Mouse (Mus musculus): Measurements from ENCODE around the gene Gps2. TPM values are rescaled to one million over a fixed set of nuclear protein-coding genes. Genes with fewer than 3 reads are reported as not detected.
"Not testable (repeated sequence)": the region's sequence is repeated elsewhere in the genome, so short reads cannot be mapped to it uniquely, and the experiment has no call there.

Gps2 gene
- polyA plus RNA-seq, 1 experiment from 2014 or later = 62.9 TPM

GRCm38 (mm10) chr11:69927501-69927900 lies 13.8 kb downstream of the Gps2 start:
- DNase-seq (ENCODE audit: low spot score) (no peak), ATAC-seq (no peak)
- H3K27ac ChIP-seq (ENCODE audit: low read depth, low read length) = no peak overlapping the region
- H3K4me2 ChIP-seq (ENCODE audit: low read length) = no peak overlapping the region
- 96% methylated on average over 2 of the region's 2 CpGs for WGBS
- H3K9ac ChIP-seq (ENCODE audit: low read length) = no peak overlapping the region
- H3K4me1 ChIP-seq (ENCODE audit: control insufficient read depth, insufficient read depth, low read length) = no peaks in the 10 kb centered on the region
- no peaks in the 10 kb centered on the region for H3K9me3 ChIP-seq (replicated peaks; ENCODE audit: control insufficient read depth, low read length)
- H3K4me3 ChIP-seq (ENCODE audit: low read depth, low read length) = no peak overlapping the region
- H3K36me3 ChIP-seq (ENCODE audit: control insufficient read depth, insufficient read depth, low read length) = no peaks in the 10 kb centered on the region
- H3K27me3 ChIP-seq (replicated peaks; ENCODE audit: control insufficient read depth, insufficient read depth, low read length) = no peaks in the 10 kb centered on the region

- Histone ChIP-seq H3K4me2 (ENCODE audit: low read length) (no peak overlapping the region), H3K9ac (ENCODE audit: low read length) (no peak overlapping the region), H3K9me3 (replicated peaks; ENCODE audit: control insufficient read depth, low read length) (no peaks in the 10 kb centered on the region), H3K4me1 (ENCODE audit: control insufficient read depth, insufficient read depth, low read length) (no peaks in the 10 kb centered on the region), H3K4me3 (ENCODE audit: low read depth, low read length) (no peak overlapping the region), H3K27ac (ENCODE audit: low read depth, low read length) (no peak overlapping the region), H3K36me3 (ENCODE audit: control insufficient read depth, insufficient read depth, low read length) (no peaks in the 10 kb centered on the region), H3K27me3 (replicated peaks; ENCODE audit: control insufficient read depth, insufficient read depth, low read length) (no peaks in the 10 kb centered on the region)
- 85% methylated on average over 4 of the region's 4 CpGs for WGBS
- ATAC-seq (no peak), DNase-seq (ENCODE audit: low spot score) (no peak)
These were observed 16.0 kb downstream of the Gps2 start for GRCm38 (mm10) chr11:69929712-69930111.

GRCm38 (mm10) chr11:69930176-69930575 lies 16.5 kb downstream of the Gps2 start:
- not testable (repeated sequence) for H3K9ac ChIP-seq (ENCODE audit: low read length); ATAC-seq; H3K4me1 ChIP-seq (ENCODE audit: control insufficient read depth, insufficient read depth, low read length); H3K4me2 ChIP-seq (ENCODE audit: low read length); H3K4me3 ChIP-seq (ENCODE audit: low read depth, low read length); H3K27ac ChIP-seq (ENCODE audit: low read depth, low read length); H3K27me3 ChIP-seq (replicated peaks; ENCODE audit: control insufficient read depth, insufficient read depth, low read length); H3K36me3 ChIP-seq (ENCODE audit: control insufficient read depth, insufficient read depth, low read length); DNase-seq (ENCODE audit: low spot score); H3K9me3 ChIP-seq (replicated peaks; ENCODE audit: control insufficient read depth, low read length)
- WGBS = 87% methylated on average over 8 of the region's 8 CpGs

DNA sequence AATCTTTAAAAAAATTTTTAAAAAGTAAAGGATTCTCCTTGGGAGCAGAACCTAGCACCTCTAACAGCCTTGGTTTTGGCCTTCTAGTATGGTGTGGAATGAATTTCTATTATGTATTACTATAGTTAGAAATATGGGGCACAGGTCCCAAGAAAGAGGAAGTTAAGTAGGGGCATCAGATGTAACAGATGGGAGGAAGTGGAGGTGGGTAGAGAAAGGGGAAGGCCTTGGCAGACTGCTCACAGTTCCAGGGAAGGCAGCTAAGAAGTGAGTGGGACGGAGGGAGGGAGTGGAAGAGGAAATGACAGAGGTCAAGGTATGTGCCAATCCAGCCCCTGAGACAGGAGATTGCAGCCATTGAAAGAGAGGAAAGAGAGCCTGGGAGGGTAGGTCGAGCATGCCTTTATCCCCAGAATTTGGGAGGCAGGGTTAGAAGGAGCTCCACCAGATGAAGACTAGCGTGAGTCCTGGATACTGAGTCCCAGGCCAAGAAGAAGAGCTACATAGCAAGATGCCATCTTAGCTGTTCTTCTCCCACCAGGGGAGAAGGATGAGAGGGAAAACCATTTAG lies 17.4 kb downstream of the Gps2 start:
- H3K27ac ChIP-seq (ENCODE audit: low read depth, low read length) = no peak overlapping the region
- no peak overlapping the region for H3K9ac ChIP-seq (ENCODE audit: low read length)
- DNase-seq (ENCODE audit: low spot score) (no peak), ATAC-seq (no peak)
- no peak overlapping the region for H3K4me3 ChIP-seq (ENCODE audit: low read depth, low read length)
- no peaks in the 10 kb centered on the region for H3K36me3 ChIP-seq (ENCODE audit: control insufficient read depth, insufficient read depth, low read length)
- no peaks in the 10 kb centered on the region for H3K27me3 ChIP-seq (replicated peaks; ENCODE audit: control insufficient read depth, insufficient read depth, low read length)
- H3K4me1 ChIP-seq (ENCODE audit: control insufficient read depth, insufficient read depth, low read length) = peaks cover 3% of the 10 kb centered on the region; the same call in 1 of the 2 replicates
- no peak overlapping the region for H3K4me2 ChIP-seq (ENCODE audit: low read length)
- H3K9me3 ChIP-seq (replicated peaks; ENCODE audit: control insufficient read depth, low read length) = no peaks in the 10 kb centered on the region
- WGBS = 68% methylated on average over 3 of the region's 3 CpGs

GRCm38 (mm10) chr11:69931769-69932168 lies 18.1 kb downstream of the Gps2 start:
- H3K4me3 ChIP-seq (ENCODE audit: low read depth, low read length) = no peak overlapping the region
- no peaks in the 10 kb centered on the region; the same call in 1 of the 2 replicates for H3K27me3 ChIP-seq (replicated peaks; ENCODE audit: control insufficient read depth, insufficient read depth, low read length)
- H3K4me1 ChIP-seq (ENCODE audit: control insufficient read depth, insufficient read depth, low read length) = peaks cover 5% of the 10 kb centered on the region; the same call in 1 of the 2 replicates
- H3K27ac ChIP-seq (ENCODE audit: low read depth, low read length) = no peak overlapping the region
- no peak overlapping the region for H3K4me2 ChIP-seq (ENCODE audit: low read length)
- 78% methylated on average over 8 of the region's 8 CpGs for WGBS
- ATAC-seq (no peak), DNase-seq (ENCODE audit: low spot score) (no peak)
- H3K9me3 ChIP-seq (replicated peaks; ENCODE audit: control insufficient read depth, low read length) = no peaks in the 10 kb centered on the region
- no peaks in the 10 kb centered on the region for H3K36me3 ChIP-seq (ENCODE audit: control insufficient read depth, insufficient read depth, low read length)
- no peak overlapping the region for H3K9ac ChIP-seq (ENCODE audit: low read length)

DNA sequence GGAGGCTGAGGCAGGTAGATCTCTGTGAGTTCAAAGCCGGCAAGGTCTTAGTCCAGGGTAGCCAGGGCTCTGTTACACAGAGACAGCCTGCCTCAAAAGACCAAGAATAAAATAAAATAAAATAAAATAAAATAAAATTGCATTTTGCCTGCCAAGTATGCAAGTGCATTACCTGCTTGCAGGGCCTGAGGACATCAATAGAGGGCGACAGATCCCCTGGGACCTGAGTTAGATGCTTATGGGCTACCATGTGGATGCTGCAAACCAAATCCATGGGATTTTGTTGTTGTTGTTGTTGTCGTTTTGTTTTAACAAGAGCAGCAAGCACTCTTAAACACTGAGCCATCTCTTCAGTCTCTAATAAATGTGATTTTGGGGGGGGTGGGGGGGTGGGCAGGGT lies 18.6 kb downstream of the Gps2 start:
- H3K36me3 ChIP-seq (ENCODE audit: control insufficient read depth, insufficient read depth, low read length) = no peaks in the 10 kb centered on the region
- no peak overlapping the region for H3K4me2 ChIP-seq (ENCODE audit: low read length)
- DNase-seq (ENCODE audit: low spot score) = no peak
- peaks cover under 1% of the 10 kb centered on the region; the same call in 1 of the 2 replicates for H3K27me3 ChIP-seq (replicated peaks; ENCODE audit: control insufficient read depth, insufficient read depth, low read length)
- no peak overlapping the region for H3K4me3 ChIP-seq (ENCODE audit: low read depth, low read length)
- H3K27ac ChIP-seq (ENCODE audit: low read depth, low read length) = no peak overlapping the region
- no peaks in the 10 kb centered on the region for H3K9me3 ChIP-seq (replicated peaks; ENCODE audit: control insufficient read depth, low read length)
- H3K4me1 ChIP-seq (ENCODE audit: control insufficient read depth, insufficient read depth, low read length) = peaks cover 5% of the 10 kb centered on the region; the same call in 1 of the 2 replicates
- ATAC-seq = no peak
- 31% methylated on average over 3 of the region's 3 CpGs for WGBS
- no peak overlapping the region for H3K9ac ChIP-seq (ENCODE audit: low read length)

- Histone ChIP-seq H3K4me2 (ENCODE audit: low read length) (no peak overlapping the region), H3K9me3 (replicated peaks; ENCODE audit: control insufficient read depth, low read length) (no peaks in the 10 kb centered on the region), H3K4me1 (ENCODE audit: control insufficient read depth, insufficient read depth, low read length) (peaks cover 5% of the 10 kb centered on the region; the same call in 1 of the 2 replicates), H3K27ac (ENCODE audit: low read depth, low read length) (no peak overlapping the region), H3K9ac (ENCODE audit: low read length) (no peak overlapping the region), H3K36me3 (ENCODE audit: control insufficient read depth, insufficient read depth, low read length) (no peaks in the 10 kb centered on the region), H3K4me3 (ENCODE audit: low read depth, low read length) (no peak overlapping the region), H3K27me3 (replicated peaks; ENCODE audit: control insufficient read depth, insufficient read depth, low read length) (peaks cover 7% of the 10 kb centered on the region; the same call in 1 of the 2 replicates)
- WGBS = 82% methylated on average over 4 of the region's 4 CpGs
- ATAC-seq (no peak), DNase-seq (ENCODE audit: low spot score) (no peak)
These were observed 19.4 kb downstream of the Gps2 start for GRCm38 (mm10) chr11:69933066-69933465.

DNA sequence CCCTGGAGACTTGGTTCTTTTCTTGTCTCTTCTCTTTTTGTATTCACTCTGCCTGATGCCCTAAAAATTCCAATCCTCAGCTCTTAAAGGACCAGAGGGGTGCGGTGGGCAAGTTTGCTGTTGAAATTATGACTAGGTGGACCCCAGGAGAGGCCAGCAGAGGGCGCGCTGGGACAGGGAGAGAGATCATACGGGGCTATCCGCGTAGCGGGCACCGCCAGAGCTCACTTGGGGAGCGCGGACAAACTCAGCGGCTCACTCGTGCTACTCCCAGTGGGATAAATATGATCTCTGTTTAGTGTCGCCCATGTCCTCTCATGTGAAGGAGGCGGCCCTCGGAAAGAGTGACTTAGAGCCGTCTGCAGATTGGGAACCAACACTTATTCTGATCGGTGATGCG lies 20.5 kb downstream of the Gps2 start:
- ATAC-seq (peak; percentile 54), DNase-seq (ENCODE audit: low spot score) (peak; percentile 92)
- H3K4me3 ChIP-seq (ENCODE audit: low read depth, low read length) = 0 out of 2 replicates have a peak overlapping the region, but pooled peaks have one; percentile 2
- 0% methylated on average over 18 of the region's 18 CpGs for WGBS
- peaks cover 5% of the 10 kb centered on the region; the same call in 1 of the 2 replicates for H3K4me1 ChIP-seq (ENCODE audit: control insufficient read depth, insufficient read depth, low read length)
- H3K9ac ChIP-seq (ENCODE audit: low read length) = no peak overlapping the region
- H3K4me2 ChIP-seq (ENCODE audit: low read length) = peak overlapping the region; percentile 99
- no peaks in the 10 kb centered on the region for H3K9me3 ChIP-seq (replicated peaks; ENCODE audit: control insufficient read depth, low read length)
- peaks cover 9% of the 10 kb centered on the region; the same call in 1 of the 2 replicates for H3K27me3 ChIP-seq (replicated peaks; ENCODE audit: control insufficient read depth, insufficient read depth, low read length)
- no peak overlapping the region for H3K27ac ChIP-seq (ENCODE audit: low read depth, low read length)
- H3K36me3 ChIP-seq (ENCODE audit: control insufficient read depth, insufficient read depth, low read length) = no peaks in the 10 kb centered on the region

DNA sequence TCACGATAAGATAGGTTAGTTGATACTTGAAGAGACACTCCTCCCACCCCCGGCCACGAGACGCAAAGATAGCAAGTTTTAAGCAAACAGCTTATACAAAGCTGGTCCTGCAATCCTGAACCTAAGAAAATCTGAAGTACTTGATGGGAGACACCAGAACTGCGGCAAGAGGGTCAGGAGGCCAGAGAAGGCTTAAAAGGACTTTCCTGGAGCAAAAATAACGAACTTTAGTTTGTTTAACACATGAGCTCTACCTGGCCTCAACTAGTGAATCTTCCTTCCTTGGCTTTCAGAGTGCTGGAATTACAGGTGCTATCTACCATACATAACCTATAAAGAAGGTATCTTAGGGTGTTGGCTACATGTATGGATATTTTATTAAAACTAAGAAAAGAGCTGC lies 21.0 kb downstream of the Gps2 start:
- ATAC-seq = no peak
- no peak overlapping the region for H3K9ac ChIP-seq (ENCODE audit: low read length)

More for the DNA sequence above, 21.0 kb downstream of the Gps2 start:
- peak; percentile 13 for DNase-seq (ENCODE audit: low spot score)
- WGBS = 18% methylated on average over 6 of the region's 6 CpGs
- H3K27me3 ChIP-seq (replicated peaks; ENCODE audit: control insufficient read depth, insufficient read depth, low read length) = peaks cover 9% of the 10 kb centered on the region; the same call in 1 of the 2 replicates
- no peaks in the 10 kb centered on the region for H3K9me3 ChIP-seq (replicated peaks; ENCODE audit: control insufficient read depth, low read length)
- peaks cover 5% of the 10 kb centered on the region; the same call in 1 of the 2 replicates for H3K4me1 ChIP-seq (ENCODE audit: control insufficient read depth, insufficient read depth, low read length)
- H3K27ac ChIP-seq (ENCODE audit: low read depth, low read length) = no peak overlapping the region
- peak overlapping the region; percentile 99 for H3K4me2 ChIP-seq (ENCODE audit: low read length)
- H3K4me3 ChIP-seq (ENCODE audit: low read depth, low read length) = 0 out of 2 replicates have a peak overlapping the region, but pooled peaks have one; percentile 2
- H3K36me3 ChIP-seq (ENCODE audit: control insufficient read depth, insufficient read depth, low read length) = no peaks in the 10 kb centered on the region
